Mouse (Mus musculus) layer of hippocampus, postnatal 10 days (tissue): ENCODE results near the gene Alx3. TPM values are rescaled to one million over a fixed set of nuclear protein-coding genes. Genes with fewer than 3 reads are reported as not detected.
"Not testable (repeated sequence)": the region's sequence is repeated elsewhere in the genome, so short reads cannot be mapped to it uniquely, and the experiment has no call there.

Experiments
- DNase-seq, 2 experiments: peaks; one replicate each; pipeline ENCODE4 v3.0.0; 2021; ENCODE audit warnings: low spot score in 2 of 2
- total RNA-seq, 2 experiments: library from RNA; stranded (reverse); gene quantifications; 2 replicates each; pipeline ENCODE4 v1.2.3; 2021

Alx3 gene
- total RNA-seq, 2 experiments from 2014 or later = 0.37 to 0.40 TPM

DNA sequence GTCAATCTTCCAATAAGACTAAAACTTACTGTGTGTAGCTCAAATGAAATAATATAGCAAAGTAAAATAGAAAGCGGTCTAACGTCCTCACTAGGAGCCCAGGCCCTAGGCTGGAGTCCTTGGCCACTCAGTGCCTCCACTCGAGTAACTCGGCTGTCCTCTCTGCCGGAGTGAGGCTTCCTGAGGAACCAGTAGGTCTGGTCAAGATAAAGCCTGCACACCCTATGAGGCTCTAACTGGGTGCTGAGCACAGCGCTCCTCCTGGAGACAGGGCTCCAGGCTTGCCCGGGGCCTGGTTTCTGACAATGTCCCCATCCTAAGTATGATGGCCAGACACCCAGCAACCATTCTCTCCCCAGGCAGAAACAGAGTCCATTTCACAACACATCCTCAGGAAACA, 27.7 kb downstream of the Alx3 start:
- peak in 1 of 2 experiments; percentile 6 for DNase-seq

DNA sequence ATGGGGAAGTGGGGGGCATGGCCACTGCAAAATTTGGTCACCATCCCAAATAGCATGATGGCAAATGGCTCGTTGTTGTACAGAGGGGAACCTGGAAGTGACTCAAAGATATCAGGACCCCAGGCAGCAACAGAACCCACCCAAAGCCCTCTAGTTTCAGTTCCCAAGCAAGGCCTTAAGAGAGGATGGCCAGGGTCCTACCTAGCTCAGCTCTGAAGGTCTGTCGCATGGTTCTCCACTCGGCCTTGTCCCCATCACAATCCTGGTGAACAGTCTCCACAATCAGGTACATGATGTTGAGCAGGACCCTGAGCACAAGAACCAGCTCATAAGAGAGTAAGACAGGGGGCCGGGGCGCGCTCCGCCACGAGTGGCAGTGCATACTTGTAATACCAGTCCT, 29.6 kb downstream of the Alx3 start:
- peak in 1 of 2 experiments; percentile 4 for DNase-seq

DNA sequence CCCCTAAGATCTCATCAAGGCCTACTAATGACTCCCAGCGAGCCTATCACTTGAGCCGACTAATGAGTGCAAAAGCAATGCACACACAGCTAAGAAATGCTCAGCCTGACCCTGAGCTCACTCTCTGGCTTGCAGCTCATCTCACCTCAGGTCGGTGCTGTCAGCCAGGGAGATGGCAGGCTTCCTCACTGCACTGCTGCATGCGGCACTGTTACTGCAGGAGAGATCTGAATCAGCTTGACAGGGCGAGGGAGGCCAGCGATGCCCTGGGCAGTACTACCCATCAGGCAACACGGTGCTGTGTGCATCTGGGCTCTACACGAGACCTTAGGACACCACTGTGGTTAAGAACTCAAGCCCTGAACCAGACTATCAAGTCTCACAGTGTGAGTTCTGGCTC, 30.7 kb downstream of the Alx3 start:
- no peak for DNase-seq

DNA sequence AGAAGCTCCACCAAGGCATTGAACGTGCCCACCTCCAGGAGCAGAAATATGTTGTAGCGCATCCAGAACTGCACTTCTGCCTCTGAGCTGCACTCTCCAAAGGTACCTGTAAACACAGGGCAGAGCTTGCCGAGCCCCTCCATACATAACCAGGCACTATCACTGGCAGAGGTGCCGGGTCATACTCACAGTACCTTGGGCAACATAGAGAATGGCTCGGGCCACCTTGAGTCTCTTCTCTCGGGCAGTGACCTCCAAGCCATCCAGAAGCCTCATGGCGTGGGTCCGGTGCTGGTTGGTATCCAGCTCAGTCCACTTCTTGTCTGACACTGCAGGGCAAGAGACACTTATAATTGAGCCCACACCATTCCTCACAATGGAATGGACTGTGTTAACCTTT, 31.9 kb downstream of the Alx3 start:
- peak in 1 of 2 experiments; percentile 9 for DNase-seq

DNA sequence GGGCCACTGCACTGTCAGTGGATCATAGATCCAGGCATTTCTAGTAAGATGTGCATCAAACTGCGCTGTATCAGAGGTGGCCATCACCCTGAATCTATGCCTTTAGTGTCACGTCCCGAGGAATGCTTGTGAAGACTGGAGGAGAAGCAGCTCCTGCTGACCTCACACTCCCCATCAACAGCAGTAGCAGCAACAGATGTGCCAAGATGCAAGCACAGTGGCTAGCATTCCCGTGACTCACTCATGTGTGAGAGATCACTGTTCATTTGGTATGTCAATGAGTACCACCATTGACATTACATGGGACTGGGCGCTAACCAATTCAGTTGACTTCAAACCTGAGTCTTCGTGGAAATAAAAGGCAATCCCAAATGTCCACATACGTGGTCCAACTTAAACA, 32.8 kb downstream of the Alx3 start:
- peak in 1 of 2 experiments; percentile 5 for DNase-seq

DNA sequence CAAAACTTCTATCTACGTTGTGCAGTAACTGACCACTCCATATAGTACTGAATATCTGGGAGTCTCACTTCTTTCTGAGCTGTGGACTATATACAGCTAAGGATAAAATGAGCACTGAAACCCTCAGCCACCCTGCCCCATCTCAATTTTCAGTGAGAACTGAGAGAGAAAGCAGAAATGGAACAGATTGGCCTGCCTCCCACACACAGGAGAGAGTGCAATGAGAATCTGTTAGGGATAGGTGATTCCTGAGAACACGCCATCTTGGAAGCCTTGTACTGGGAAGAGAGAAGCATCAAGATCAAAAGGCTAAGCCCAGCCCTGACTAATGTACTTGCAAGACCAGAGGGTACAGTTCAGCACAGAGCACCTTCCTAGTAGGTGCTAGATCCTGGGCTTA, 33.7 kb downstream of the Alx3 start:
- DNase-seq = peak in 1 of 2 experiments; percentile 29

DNA sequence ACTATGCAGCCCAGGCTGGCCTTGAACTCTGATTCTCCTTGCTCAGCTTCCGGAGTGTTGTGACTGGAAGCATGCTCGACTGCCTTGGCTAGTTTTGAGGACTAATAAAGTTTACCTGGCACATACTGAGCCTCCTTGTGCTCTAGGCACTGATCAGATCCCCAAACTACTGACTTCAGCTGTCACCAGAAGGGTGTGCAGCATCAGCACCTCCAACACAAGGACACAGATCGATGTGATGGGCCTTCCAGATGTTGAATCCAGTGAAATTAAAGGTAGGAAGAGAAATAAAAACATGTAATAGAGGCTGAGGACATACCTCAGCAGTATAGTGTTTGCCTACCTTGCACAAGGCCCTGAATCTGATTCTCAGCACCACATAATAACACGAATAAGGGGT, 34.6 kb downstream of the Alx3 start:
- DNase-seq = no peak

DNA sequence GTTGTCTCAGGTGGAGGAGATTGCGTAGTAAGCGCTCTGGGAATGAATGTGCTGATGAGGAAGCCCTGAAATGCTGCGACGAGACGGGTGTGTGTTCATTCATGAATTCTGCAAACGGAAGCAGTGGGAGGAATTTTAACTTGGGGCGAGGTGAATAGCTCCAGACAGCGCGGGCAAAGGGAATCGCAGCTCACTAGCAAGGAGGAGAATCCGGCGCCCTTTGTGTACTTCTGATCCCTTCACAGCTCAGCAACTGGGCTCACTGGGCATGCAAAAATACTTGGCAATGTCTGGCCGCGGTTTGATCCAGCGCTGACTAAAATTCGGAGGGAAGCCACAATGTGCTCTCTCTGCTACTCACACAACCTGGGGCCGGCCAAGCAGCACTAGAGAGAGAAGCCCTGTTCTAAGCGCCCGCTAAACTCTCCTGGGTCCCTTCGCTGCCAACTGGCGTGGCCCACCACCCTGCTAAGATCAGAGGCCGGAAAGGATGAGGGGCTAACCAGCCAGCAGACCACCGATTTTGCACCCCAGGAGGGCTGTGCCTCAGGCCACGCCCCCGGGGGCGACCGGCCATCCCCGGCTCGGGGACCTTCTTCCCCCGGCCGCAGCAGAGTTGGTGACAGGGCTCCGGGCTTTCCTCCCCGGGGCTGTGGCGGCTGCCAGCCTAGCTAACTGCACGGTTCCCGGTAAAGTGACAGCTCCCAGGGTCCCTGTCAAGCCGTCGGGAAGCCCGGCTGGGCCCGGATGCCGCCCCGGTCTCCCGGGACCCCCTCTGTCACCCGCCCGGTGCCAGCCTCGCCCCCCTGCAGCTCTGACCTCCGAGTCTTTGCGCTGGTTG, 36.1 kb downstream of the Alx3 start, which contains the start of gene Gm10961:
TSS of gene Gm10961 (plus strand) at position 641 of the 841 bp plus-strand sequence.
- peak; percentile 51 to 64 for DNase-seq

DNA sequence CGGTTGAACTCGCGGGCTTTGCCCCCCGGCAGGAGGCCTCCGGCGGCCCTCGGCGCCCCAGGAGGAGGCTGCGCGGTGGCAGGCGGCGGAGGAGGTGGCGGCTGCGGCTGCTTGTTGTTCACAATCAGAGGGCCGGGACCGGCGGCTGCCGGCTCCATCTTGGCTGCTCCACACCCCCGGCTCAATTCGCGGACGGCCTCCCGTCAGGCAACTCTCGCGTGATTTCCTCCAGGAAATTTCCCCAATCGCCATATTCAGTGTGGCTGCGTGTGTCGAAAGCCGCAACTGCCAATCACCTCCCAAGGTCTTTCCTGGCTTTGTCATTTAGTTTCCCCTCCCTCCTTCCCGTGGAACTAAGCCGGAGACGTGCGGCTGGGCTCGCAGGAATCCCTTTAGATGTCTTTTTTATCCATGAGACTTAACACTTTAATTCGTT, 36.7 kb downstream of the Alx3 start, which contains the start of gene Strip1:
TSS of gene Strip1 (minus strand) at position 172 of the 436 bp plus-strand sequence.
- peak; percentile 90 to 95 for DNase-seq

DNA sequence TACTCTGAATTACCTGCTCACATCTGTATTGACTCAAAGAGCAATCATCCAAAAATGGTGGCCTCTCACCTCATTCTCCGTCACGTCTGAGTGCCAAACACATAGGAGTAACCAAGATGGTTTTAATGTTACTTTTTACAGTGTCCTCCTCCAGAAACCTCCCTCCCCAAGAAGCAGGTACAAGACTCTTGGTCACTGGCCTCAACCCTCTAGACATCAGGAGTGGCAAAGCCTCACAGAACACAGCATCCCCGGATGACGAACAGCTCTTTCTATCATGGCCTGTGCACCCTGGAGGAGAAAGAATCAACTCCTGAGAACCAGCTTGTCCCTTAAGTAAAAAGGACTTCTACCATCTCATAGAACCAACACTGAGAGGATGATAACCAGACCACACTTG, 38.0 kb downstream of the Alx3 start:
- peak in 1 of 2 experiments; percentile 9 for DNase-seq

DNA sequence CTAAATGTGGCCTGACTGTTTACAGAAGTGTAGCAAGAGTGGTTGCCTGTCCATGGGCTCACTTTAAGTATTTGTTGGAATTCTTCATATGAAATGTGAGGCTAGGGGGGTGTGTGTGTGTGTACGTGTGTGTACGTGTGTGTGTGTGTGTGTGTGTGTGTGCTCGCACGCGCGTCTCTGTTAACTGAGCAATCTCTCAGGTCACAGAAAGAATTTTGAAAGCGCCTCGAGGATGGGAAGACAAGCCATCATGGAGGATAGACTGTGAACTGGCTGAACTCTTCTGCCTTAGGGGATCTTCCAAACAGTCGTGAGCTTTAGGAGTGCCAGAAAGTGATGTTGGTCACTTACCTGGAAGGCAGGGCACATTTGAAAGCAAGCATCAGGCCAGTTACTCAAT, 39.1 kb downstream of the Alx3 start:
- DNase-seq = no peak

DNA sequence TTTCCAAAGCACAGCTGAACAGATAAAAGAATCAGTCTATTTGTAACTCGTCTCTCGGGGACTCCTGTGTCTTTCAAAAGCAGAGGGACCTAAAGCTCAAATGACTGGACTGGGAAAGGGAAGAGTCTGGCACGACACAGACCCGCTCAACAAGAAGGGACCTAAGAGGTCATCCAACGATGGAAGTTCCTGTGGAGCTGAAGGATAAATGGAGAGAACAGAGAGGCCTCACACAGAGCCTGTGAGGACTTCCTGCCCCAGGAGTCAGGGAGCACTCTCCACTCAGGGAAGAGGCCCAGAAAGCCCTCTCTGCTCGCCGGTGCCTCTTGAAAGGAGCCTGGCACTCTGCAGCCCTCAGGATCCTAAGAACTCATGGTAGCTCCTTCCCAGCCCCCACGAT, 41.0 kb downstream of the Alx3 start:
- DNase-seq = no peak

DNA sequence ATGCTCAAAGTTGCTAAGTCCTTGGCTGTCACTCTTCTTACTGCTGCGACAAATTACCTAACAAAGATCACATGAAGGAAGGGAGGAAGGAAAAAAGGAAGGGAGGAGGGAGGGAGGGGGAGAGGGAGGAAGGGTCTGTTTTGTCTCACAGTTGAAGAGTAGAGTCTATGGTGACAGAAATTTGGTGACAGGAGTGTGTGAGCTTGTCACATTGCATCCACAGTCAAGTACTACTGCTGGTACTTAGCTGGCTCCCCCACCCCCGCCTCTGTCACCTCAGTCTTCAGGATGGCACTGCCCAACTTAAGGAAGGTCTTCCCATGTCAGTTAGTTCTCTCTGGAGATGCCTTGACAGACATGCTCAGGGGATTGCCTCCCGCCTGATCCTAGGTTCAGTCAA, 41.4 kb downstream of the Alx3 start:
- no peak for DNase-seq

DNA sequence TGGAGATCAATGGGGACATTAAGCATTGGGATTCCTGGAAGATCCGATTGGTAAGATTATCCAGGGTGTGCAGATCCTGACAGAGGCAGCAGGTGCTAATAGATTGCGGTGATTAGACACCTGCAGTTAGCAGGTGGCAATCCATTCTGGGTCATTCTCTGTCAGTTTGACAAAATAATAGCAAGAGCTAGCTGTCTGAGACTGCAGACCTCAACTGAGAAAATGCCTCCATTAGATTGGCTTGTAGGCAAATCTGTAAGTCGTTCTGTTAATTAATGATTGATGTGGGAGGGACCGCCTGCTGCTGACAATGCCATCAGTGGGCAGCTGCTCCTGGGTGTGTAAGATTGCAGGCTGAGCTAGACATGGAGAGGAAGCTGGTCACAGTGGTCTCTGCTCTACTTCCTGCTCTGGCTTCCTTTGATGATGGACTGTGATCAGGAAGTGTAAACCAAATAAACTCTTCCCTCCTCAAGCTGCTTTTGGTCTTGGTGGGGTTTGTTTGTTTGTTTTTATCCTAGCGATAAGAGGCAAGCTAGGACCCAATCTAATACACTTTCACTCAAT, 42.9 kb downstream of the Alx3 start:
- no peak for DNase-seq

DNA sequence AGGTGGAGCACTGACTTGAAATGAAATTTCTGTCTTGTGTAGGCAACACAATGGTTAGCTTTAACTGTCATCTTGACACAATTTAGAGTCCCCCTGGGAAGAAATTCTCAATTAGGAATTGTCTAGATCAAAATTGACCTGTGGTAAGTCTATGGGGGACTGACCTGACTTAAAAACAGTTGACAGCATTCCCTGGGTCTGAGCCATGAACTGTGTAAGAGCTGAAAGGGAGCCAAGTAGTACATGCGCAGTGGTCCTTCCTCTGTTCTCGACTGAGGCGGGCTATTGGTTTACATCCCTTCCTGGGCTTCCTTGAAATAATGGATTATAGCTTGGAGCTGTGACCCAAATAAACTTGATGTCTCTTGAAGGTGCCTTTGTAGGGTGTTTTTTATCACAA, 52.1 kb downstream of the Alx3 start:
- no peak for DNase-seq

DNA sequence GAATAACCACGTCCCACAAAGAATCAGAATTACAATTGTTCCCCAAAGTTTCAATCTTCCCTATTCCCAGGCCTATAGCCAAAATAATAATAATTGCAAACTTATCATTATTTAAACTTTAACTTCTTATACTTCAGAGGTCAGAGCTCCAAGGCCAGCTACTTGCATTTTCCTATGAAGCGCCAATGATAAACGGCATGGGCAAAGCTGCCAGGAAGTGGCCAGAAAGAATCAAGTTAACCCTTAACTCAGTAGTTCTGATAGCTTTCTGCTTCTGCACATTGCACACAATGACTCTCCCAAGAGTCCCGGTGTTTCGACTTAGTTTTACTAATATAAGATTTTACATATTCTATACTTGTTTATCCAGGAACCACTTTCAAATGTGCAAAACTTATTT, 55.4 kb downstream of the Alx3 start:
- not testable (repeated sequence) for DNase-seq

DNA sequence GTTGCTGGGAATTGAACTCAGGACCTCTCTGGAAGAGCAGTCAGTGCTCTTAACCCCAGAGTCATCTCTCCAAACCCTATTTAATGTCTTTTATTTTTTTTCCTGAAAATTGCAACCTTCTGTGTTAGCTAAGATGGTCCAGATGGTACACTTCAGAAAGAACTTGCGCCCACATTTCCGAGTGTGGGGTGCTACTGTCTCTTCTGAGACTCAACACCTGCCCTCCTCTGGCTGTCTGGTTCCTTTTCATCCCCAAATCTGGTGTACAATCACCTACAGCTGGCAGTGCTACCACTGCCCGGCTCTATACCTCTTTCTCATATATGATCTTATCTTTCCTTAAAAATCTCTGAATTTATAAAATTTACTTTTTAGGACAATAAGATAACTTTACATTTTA, 58.1 kb downstream of the Alx3 start:
- DNase-seq = no peak

DNA sequence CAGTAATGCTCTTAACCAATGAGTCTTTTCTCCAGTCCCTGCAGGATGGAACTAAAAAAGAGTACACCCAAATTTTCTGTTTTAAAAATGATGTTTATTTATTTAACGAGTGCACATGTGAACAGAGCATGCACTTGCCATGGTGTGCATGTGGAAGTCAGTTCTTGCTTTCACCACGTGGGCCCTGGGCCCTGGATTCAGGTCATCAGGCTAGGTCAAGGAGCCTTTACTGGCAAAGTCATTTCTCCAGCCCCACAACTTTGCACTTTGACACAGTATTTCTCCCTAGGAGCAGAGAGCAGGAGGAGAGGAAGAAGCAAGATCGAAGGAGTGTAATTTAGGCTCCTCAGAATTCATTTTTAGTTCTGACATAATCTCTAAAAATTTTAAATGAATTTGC, 60.0 kb downstream of the Alx3 start:
- DNase-seq = no peak
